Mouse (Mus musculus) liver, postnatal 0 days (tissue): ENCODE data around the gene Dync1i2.

Experiments used
- CTCF ChIP-seq: sonication (generic); IDR thresholded peaks from 2 replicates; pipeline ENCODE4 v1.5.1; 2016; ENCODE audit warnings: antibody characterized with exemption, low read depth
- EP300 ChIP-seq: IDR thresholded peaks from 2 replicates; pipeline ENCODE4 v1.6.1; 2016; ENCODE audit warnings: antibody characterized with exemption, low read depth, mild to moderate bottlenecking

- no peak for TF ChIP-seq CTCF
- no peak for TF ChIP-seq EP300
Observed at GRCm38 (mm10) chr2:71198907-71199306, 12.6 kb upstream of the Dync1i2 start.
